Mouse (Mus musculus): ENCODE results near the gene Zfp296.

Gene Zfp296
- long read RNA-seq, experiment 1 = 0 reads
- long read RNA-seq, experiment 2, partial matches to known transcripts = 1 of 1 reads
- long read RNA-seq, experiment 2, other reads (novel, unspliced or antisense) = 0 of 1 reads

GRCm38 (mm10) chr7:19577141-19577852 is at the start of gene Zfp296, which contains the start of gene Gemin7:
TSS of gene Zfp296 (plus strand) at chr7:19577287.
TSS of gene Gemin7 (minus strand) at chr7:19577595.
- intact Hi-C loops (cut with DNase I) = loop anchor here (5.0 kb wide), 1 partner anchor 45 kb away; no protein-coding TSS in a partner anchor

- intact Hi-C loops (cut with DNase I) = no loop called here
Measured at GRCm38 (mm10) chr7:19531077-19531476, 46.0 kb upstream of the Zfp296 start.

GRCm38 (mm10) chr7:19532240-19532639 is 44.8 kb upstream of the Zfp296 start:
- intact Hi-C loops (cut with DNase I) = no loop called here

GRCm38 (mm10) chr7:19534676-19535075 is 42.4 kb upstream of the Zfp296 start:
- intact Hi-C loops (cut with DNase I) = no loop called here

GRCm38 (mm10) chr7:19540771-19541566 is 36.1 kb upstream of the Zfp296 start:
- intact Hi-C loops (cut with DNase I) = no loop called here

GRCm38 (mm10) chr7:19541681-19542154 is 35.4 kb upstream of the Zfp296 start:
- intact Hi-C loops (cut with DNase I) = no loop called here

GRCm38 (mm10) chr7:19542155-19542691 is 34.9 kb upstream of the Zfp296 start:
- intact Hi-C loops (cut with DNase I) = no loop called here

- intact Hi-C loops (cut with DNase I) = no loop called here
Measured at GRCm38 (mm10) chr7:19543584-19543983, 33.5 kb upstream of the Zfp296 start.

- intact Hi-C loops (cut with DNase I) = no loop called here
Measured at GRCm38 (mm10) chr7:19546007-19546406, 31.1 kb upstream of the Zfp296 start.

GRCm38 (mm10) chr7:19547344-19547969 is 29.6 kb upstream of the Zfp296 start:
- intact Hi-C loops (cut with DNase I) = no loop called here

GRCm38 (mm10) chr7:19549394-19549793 is 27.7 kb upstream of the Zfp296 start:
- intact Hi-C loops (cut with DNase I) = no loop called here

GRCm38 (mm10) chr7:19551634-19552033 is 25.5 kb upstream of the Zfp296 start:
- intact Hi-C loops (cut with DNase I) = no loop called here

GRCm38 (mm10) chr7:19552443-19552842 is 24.6 kb upstream of the Zfp296 start:
- intact Hi-C loops (cut with DNase I) = no loop called here

GRCm38 (mm10) chr7:19554168-19554567 is 22.9 kb upstream of the Zfp296 start:
- intact Hi-C loops (cut with DNase I) = no loop called here

- intact Hi-C loops (cut with DNase I) = loop anchor here (5.0 kb wide), 1 partner anchor 35 kb away; no protein-coding TSS in a partner anchor
Measured at GRCm38 (mm10) chr7:19557086-19557485, 20.0 kb upstream of the Zfp296 start.

GRCm38 (mm10) chr7:19557982-19558900 is 18.8 kb upstream of the Zfp296 start:
- intact Hi-C loops (cut with DNase I) = loop anchor here (5.0 kb wide), 1 partner anchor 36 kb away; no protein-coding TSS in a partner anchor

GRCm38 (mm10) chr7:19558965-19559364 is 18.1 kb upstream of the Zfp296 start:
- intact Hi-C loops (cut with DNase I) = loop anchor here (5.0 kb wide), 1 partner anchor 37 kb away; no protein-coding TSS in a partner anchor

GRCm38 (mm10) chr7:19560491-19561260 is 16.4 kb upstream of the Zfp296 start:
- intact Hi-C loops (cut with DNase I) = no loop called here

- intact Hi-C loops (cut with DNase I) = no loop called here
Measured at GRCm38 (mm10) chr7:19561431-19561764, 15.7 kb upstream of the Zfp296 start.

Measured in adrenal gland (tissue).